Mouse (Mus musculus) heart, adult 2 months (tissue): ENCODE measurements around the gene Serpina3j.

Source experiments
- CTCF ChIP-seq: fragments of 200-600 bp; IDR thresholded peaks from 2 replicates; pipeline ENCODE4 v1.8.1; 2022; ENCODE audit warnings: antibody characterized with exemption, mild to moderate bottlenecking, moderate library complexity
- EP300 ChIP-seq: fragments of 200-500 bp; IDR thresholded peaks from 2 replicates; pipeline ENCODE4 v1.6.1; 2011; ENCODE audit warnings: low read depth, low read length, control low read depth; ENCODE audit not compliant: insufficient read depth
- POLR2A ChIP-seq: fragments of 200-500 bp; IDR thresholded peaks from 2 replicates; pipeline ENCODE4 v1.6.1; 2011; ENCODE audit warnings: mild to moderate bottlenecking, low read depth, low read length, control low read depth; ENCODE audit not compliant: insufficient read depth

DNA sequence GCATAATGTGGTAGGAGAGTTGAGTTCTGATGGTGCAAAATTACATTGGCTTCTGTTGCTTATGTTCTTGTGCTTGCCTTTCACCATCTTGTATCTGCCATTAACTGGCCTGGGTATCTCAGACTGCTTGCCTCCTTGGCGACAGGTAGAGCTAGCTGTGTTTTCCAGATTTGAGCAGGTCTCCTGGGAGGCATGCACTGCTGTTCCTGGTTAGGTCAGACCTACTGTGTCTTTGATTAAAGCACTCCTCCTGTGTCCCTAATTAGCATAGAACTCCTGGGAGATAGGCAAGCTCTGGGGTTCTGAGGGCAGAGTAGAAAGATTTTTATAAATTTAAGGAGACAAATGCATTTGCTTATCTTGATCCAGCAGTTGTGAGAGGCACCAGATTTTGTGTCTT lies 17.3 kb downstream of the Serpina3j start:
- TF ChIP-seq CTCF (no peak), POLR2A (no peak), EP300 (no peak)
